ENCODE assay signal across 8 mouse cellular contexts in the genomic region with DNA sequence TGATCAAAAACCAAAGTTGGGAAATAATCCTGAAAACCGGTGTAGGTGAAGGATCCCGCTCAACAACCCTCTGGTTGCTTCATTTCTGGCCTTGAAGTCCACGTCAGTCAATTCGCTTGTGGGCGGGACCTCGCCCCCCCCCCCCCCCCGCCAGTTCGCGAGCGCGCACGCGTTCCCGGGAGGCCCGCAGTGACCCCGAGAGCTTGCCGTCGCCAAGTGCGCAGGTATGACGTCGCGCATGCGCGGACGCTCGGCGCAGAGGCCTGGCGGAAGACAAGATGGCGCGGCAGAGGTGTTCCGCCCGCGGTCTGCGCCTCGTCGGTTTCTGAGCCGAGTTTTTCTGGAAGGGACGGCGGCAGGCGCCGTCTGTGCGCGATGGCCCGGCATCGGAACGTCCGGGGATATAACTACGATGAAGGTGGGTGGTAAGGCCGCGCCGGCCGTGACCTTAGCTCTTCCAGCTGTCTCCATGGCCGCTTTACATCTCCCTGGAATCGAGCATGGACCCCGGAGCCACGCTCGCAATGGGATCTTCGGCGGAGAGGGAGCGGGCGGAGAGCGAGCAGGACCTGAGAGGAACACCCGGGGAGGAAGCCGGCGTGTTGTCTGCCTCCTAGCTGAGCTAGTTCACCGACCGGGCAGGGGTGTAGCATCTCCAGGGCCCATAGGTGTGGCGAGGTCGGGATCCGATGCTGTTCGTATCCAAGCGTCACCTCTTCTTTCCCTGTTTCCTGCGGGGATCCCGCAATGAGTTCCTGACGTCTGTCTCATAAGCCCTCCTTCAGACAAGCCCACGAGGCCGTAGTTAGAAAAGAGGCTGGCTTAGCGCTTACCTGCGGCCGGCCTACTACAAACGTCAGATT. TPM values are rescaled to one million over a fixed set of nuclear protein-coding genes. Genes with fewer than 3 reads are reported as not detected.
DNase-seq lines count a peak whose midpoint lies in the region; ATAC-seq and TF ChIP-seq lines count a peak whose summit lies in the region.

A gene (plus strand): TSS at position 221 of the 863 bp plus-strand sequence.

- DNase-seq in ZHBTc4 (ENCODE audit: low read depth, low spot score): peak; percentile 98
- DNase-seq in gastrocnemius, adult 2 months: peak; percentile 96
- peak; percentile 98 for DNase-seq in hindbrain, postnatal 0 days (ENCODE audit: low spot score)
- peak; percentile 93 to 95 for DNase-seq in left cerebral cortex, adult 2 months (ENCODE audit: extremely low spot score in 1 of 2, low spot score in 2 of 2)
- peak; percentile 89 to 91 for DNase-seq in right cerebral cortex, adult 2 months (ENCODE audit: low spot score in 2 of 2)
- DNase-seq in urinary bladder, postnatal 14 days (ENCODE audit: low spot score): peak; percentile 92

- WGBS in hindbrain, postnatal 0 days: under 1% methylated on average over 65 of the region's 81 CpGs

- H3K4me3 ChIP-seq in gastrocnemius, adult 2 months: peak within 1 kb of the TSS; percentile 98
- H3K4me3 ChIP-seq in hindbrain, postnatal 0 days (ENCODE audit: low read length): peak within 1 kb of the TSS; percentile 72
- peak within 1 kb of the TSS; percentile 68 for H3K4me3 ChIP-seq in left cerebral cortex, adult 2 months

- no peaks in the 10 kb centered on the region for H3K27me3 ChIP-seq in hindbrain, postnatal 0 days (ENCODE audit: insufficient read depth, low read length)

- no peaks in the 10 kb centered on the region for H3K9me3 ChIP-seq in hindbrain, postnatal 0 days (ENCODE audit: low read length)

- peaks cover 9% of the 10 kb centered on the region for H3K4me1 ChIP-seq in hindbrain, postnatal 0 days (ENCODE audit: insufficient read depth, low read length)

- H3K9ac ChIP-seq in hindbrain, postnatal 0 days (replicated peaks; ENCODE audit: low read length): peak within 1 kb of the TSS; percentile 67

- H3K36me3 ChIP-seq in hindbrain, postnatal 0 days (ENCODE audit: insufficient read depth, low read length): peaks cover 10% of the 10 kb centered on the region; the same call in 1 of the 2 replicates

- no peak for TF ChIP-seq CTCF in gastrocnemius, adult 2 months (IDR thresholded peaks at IDR 0.05)
- TF ChIP-seq CTCF in hindbrain, postnatal 0 days (IDR thresholded peaks at IDR 0.05; ENCODE audit: low read depth): no peak
- TF ChIP-seq CTCF in left cerebral cortex, adult 2 months (IDR thresholded peaks at IDR 0.05): no peak

- intact Hi-C loops in gastrocnemius, adult 2 months (cut with DNase I): no loop called here
- intact Hi-C loops in left cerebral cortex, adult 2 months (cut with DNase I): loop anchor here (2.0 to 5.0 kb wide), 2 partner anchors 47 to 984 kb away; a partner anchor contains a TSS

- ATAC-seq in common myeloid progenitor, adult 5-6 weeks (replicated peaks; ENCODE audit: low read depth, poor library complexity, severe bottlenecking): peak; percentile 94
- ATAC-seq in hindbrain, postnatal 0 days: peak; percentile 99
- ATAC-seq in megakaryocyte, adult 5-6 weeks (ENCODE audit: poor library complexity, severe bottlenecking): peak; percentile 96

- peak within 1 kb of the TSS; percentile 86 for H3K4me2 ChIP-seq in hindbrain, postnatal 0 days (ENCODE audit: low read depth, low read length)

- H3K27ac ChIP-seq in gastrocnemius, adult 2 months: peak within 1 kb of the TSS; percentile 91
- peak within 1 kb of the TSS; percentile 76; the same call in 1 of the 2 replicates for H3K27ac ChIP-seq in hindbrain, postnatal 0 days
- peak within 1 kb of the TSS; percentile 85 for H3K27ac ChIP-seq in left cerebral cortex, adult 2 months

RNA-seq across cellular contexts. Expression of the gene that starts here (rescaled TPM):
- total RNA-seq in common myeloid progenitor, adult 5-6 weeks (2017): 92.0 and 96.5 TPM in 2 replicates
- total RNA-seq in gastrocnemius, adult 2 months (2021): 10 to 100 TPM; 63.3 to 64.3 TPM
- total RNA-seq in hindbrain, postnatal 0 days (2014; rRNA removed): 61.3 and 62.2 TPM in 2 replicates
- 78.3 and 78.9 TPM in 2 replicates for polyA plus RNA-seq in hindbrain, postnatal 0 days (2015; fragmentation: Nextera tagmentation; extraction: Ambion mirVana)
- 10 to 100 TPM; 66.3 to 70.9 TPM for total RNA-seq in left cerebral cortex, adult 2 months (2021)
- 39.0 and 40.4 TPM in 2 replicates for total RNA-seq in megakaryocyte, adult 5-6 weeks (2015)
- total RNA-seq in megakaryocyte, adult 5-6 weeks (2017): 55.4 and 57.3 TPM in 2 replicates

Comparison
In these comparisons a context has a peak if more than half of its experiments do, and no peak if none do; other contexts are left out.
1. Peak in every context shown above with its lines: DNase-seq, ATAC-seq, H3K4me3 ChIP-seq and H3K27ac ChIP-seq.